Mouse (Mus musculus) cerebellum, adult 11-12 months (tissue): ENCODE results near the gene Fam221b.

Source experiments
- DNase-seq: peaks from one replicate; pipeline ENCODE4 v3.0.0; 2022

Gene Fam221b

GRCm38 (mm10) chr4:43612534-43612933 lies 56.4 kb downstream of the Fam221b start:
- no peak for DNase-seq
